Mouse (Mus musculus) cortical plate, adult 2 months (tissue): ENCODE measurements around the gene Spata13. TPM values are rescaled to one million over a fixed set of nuclear protein-coding genes. Genes with fewer than 3 reads are reported as not detected.

Source experiments
- H3K27ac ChIP-seq: fragments of 200-500 bp; 2 replicates; pipeline ENCODE4 v1.5.1; 2012; ENCODE audit warnings: low read length, control low read depth, inconsistent platforms; ENCODE audit not compliant: insufficient read depth
- H3K4me1 ChIP-seq: fragments of 200-500 bp; 2 replicates; pipeline ENCODE4 v1.6.1; 2011; ENCODE audit warnings: low read length; ENCODE audit not compliant: control insufficient read depth, insufficient read depth
- H3K4me3 ChIP-seq: fragments of 200-500 bp; 2 replicates; pipeline ENCODE4 v1.5.1; 2011; ENCODE audit warnings: mild to moderate bottlenecking, low read length, control low read depth; ENCODE audit not compliant: insufficient read depth
- CTCF ChIP-seq: fragments of 200-500 bp; IDR thresholded peaks from 2 replicates; pipeline ENCODE4 v1.5.1; 2011; ENCODE audit warnings: mild to moderate bottlenecking, control low read depth, low read length; ENCODE audit not compliant: insufficient read depth; ENCODE audit errors: extremely low read depth
- POLR2A ChIP-seq: fragments of 200-500 bp; IDR thresholded peaks from 2 replicates; pipeline ENCODE4 v1.6.1; 2011; ENCODE audit warnings: mild to moderate bottlenecking, low read length, control low read depth; ENCODE audit not compliant: insufficient read depth; ENCODE audit errors: extremely low read depth
- polyA plus RNA-seq: library from polyadenylated mRNA; depleted of rRNA; stranded (reverse); fragments of >200 nt; gene quantifications from 2 replicates; pipeline ENCODE4 v1.2.3, GENCODE M21; 2012

Spata13 gene
- polyA plus RNA-seq, 1 experiment: 6.1 TPM

GRCm38 (mm10) chr14:60764526-60764925 is 130.7 kb downstream of the Spata13 start:
- TF ChIP-seq CTCF: no peak
- TF ChIP-seq POLR2A: no peak
- Histone ChIP-seq H3K27ac (no peak overlapping the region), H3K4me1 (no peaks in the 10 kb centered on the region), H3K4me3 (no peak overlapping the region)

GRCm38 (mm10) chr14:60765025-60765424 is 131.2 kb downstream of the Spata13 start:
- Histone ChIP-seq H3K27ac (0 out of 2 replicates have a peak overlapping the region, but pooled peaks have one; percentile 31), H3K4me3 (no peak overlapping the region), H3K4me1 (no peaks in the 10 kb centered on the region)
- TF ChIP-seq POLR2A (no peak), CTCF (no peak)

- H3K27ac ChIP-seq: no peak within 1 kb of the TSS
- TF ChIP-seq POLR2A (no peak), CTCF (no peak)
- no peak within 1 kb of the TSS for H3K4me3 ChIP-seq
- no peaks in the 10 kb centered on the region for H3K4me1 ChIP-seq
These were observed 134.1 kb downstream of the Spata13 start, which contains the start of gene C1qtnf9 for GRCm38 (mm10) chr14:60767884-60768283. Gene C1qtnf9, plus strand, starts transcription at chr14:60768134.

GRCm38 (mm10) chr14:60769340-60769739 is 135.5 kb downstream of the Spata13 start:
- Histone ChIP-seq H3K4me3 (no peak overlapping the region), H3K4me1 (no peaks in the 10 kb centered on the region), H3K27ac (no peak overlapping the region)
- no peak for TF ChIP-seq POLR2A
- peak; percentile 6; the same call in 1 of the 2 replicates for TF ChIP-seq CTCF

GRCm38 (mm10) chr14:60770594-60770993 is 136.8 kb downstream of the Spata13 start:
- Histone ChIP-seq H3K27ac (no peak overlapping the region), H3K4me3 (no peak overlapping the region; the same call in 1 of the 2 replicates), H3K4me1 (no peaks in the 10 kb centered on the region)
- TF ChIP-seq POLR2A: no peak
- TF ChIP-seq CTCF: no peak

- TF ChIP-seq CTCF (peak; percentile 80), POLR2A (no peak)
- Histone ChIP-seq H3K4me3 (peak overlapping the region; percentile 35), H3K4me1 (no peaks in the 10 kb centered on the region), H3K27ac (no peak overlapping the region)
These were observed 137.3 kb downstream of the Spata13 start for GRCm38 (mm10) chr14:60771057-60771456.

- Histone ChIP-seq H3K4me1 (no peaks in the 10 kb centered on the region), H3K27ac (no peak overlapping the region), H3K4me3 (no peak overlapping the region)
- TF ChIP-seq POLR2A: no peak
- TF ChIP-seq CTCF: no peak
These were observed 139.7 kb downstream of the Spata13 start for GRCm38 (mm10) chr14:60773476-60773875.

GRCm38 (mm10) chr14:60776521-60776920 is 142.7 kb downstream of the Spata13 start:
- H3K4me1 ChIP-seq: no peaks in the 10 kb centered on the region
- H3K4me3 ChIP-seq: no peak overlapping the region
- no peak overlapping the region for H3K27ac ChIP-seq
- no peak for TF ChIP-seq POLR2A
- no peak for TF ChIP-seq CTCF

GRCm38 (mm10) chr14:60777485-60777919 is 143.7 kb downstream of the Spata13 start:
- Histone ChIP-seq H3K27ac (no peak overlapping the region), H3K4me3 (no peak overlapping the region)
- TF ChIP-seq CTCF (no peak), POLR2A (no peak)

GRCm38 (mm10) chr14:60779198-60779597 is 145.4 kb downstream of the Spata13 start:
- no peaks in the 10 kb centered on the region for H3K4me1 ChIP-seq
- TF ChIP-seq CTCF: no peak
- no peak for TF ChIP-seq POLR2A
- no peak overlapping the region for H3K27ac ChIP-seq
- H3K4me3 ChIP-seq: no peak overlapping the region

More at GRCm38 (mm10) chr14:60777485-60777919, 143.7 kb downstream of the Spata13 start:
- H3K4me1 ChIP-seq: no peaks in the 10 kb centered on the region
